Mouse (Mus musculus): Measurements from ENCODE around the gene Ehf.

DNA sequence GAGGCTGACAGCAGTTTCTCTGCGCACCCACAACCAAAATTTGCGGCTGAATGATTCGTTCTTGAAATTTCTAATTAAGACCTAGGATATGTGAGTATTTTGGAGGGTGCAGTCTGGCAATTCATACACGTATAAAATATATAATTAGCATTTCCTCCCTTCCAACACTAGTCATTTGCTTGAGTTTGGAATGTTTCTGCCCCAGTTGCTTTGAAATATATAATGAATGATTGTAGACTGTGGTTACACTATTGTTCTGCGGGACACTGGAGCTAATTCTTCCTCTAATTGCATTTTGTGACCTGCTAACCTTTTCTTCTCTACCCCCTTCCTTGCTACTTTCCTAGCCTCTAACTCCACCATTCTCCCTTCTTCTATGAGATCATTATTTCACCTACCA, 15.4 kb downstream of the Ehf start:
- no peak for TF ChIP-seq CTCF (IDR thresholded peaks at IDR 0.05; ENCODE audit: extremely low read depth, insufficient read depth, low read length)
- TF ChIP-seq POLR2A (IDR thresholded peaks at IDR 0.05; ENCODE audit: extremely low read depth, insufficient read depth, low read length) = no peak

Measured in cortical plate, adult 2 months (tissue).